Mouse (Mus musculus) retina, adult 2 months (tissue): ENCODE measurements at regions not wholly inside any gene's neighbourhood (a gene's known extent, or its start where the extent isn't known, plus 50 kb on each side); places are given as distances from the start of the nearest gene placed in this dataset.

Experiments
- DNase-seq: peaks from one replicate; pipeline ENCODE4 v3.0.0-alpha.2; 2012; ENCODE audit warnings: low read depth, low spot score

DNA sequence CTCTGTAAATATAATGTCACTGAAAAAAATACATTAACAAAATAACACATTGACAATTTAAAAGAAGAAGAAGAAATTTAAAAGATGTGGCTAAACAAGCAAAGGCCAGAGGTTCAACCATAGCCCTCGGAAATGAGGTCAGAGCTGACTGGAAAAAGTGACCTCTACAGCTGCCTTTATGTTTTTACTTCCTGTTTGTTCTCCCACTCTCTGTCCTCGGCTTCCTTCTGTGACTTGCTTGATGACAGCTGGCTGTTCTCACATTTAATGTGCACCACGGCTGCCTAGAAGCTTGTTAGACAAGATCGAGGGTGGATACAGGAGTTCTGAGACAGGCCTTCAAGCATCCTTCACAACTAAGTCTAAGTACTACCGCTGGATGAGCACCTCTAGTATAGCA is 194.9 kb upstream of the Acvr2a start:
- DNase-seq = no peak

DNA sequence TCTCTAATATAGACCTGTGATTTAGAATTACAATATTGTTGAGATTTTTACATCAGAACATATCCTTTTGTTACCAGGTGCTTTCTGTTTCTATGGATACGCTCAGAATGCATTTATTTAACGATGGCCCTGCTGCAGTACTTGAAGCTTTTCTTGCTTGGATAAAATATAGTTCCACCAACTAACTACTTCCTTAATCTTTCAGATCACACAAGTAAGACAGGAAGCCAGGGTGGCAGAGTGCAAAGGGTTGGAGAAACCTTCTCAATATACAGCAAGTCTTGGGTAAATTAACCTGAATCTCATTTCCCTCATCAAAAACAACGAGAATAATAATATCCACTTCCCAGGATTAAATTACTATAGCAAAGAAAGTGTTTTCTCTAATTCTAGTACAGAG is 193.1 kb upstream of the Acvr2a start:
- DNase-seq = no peak

- DNase-seq = no peak
Measured at GRCm38 (mm10) chr2:48622316-48622715, 191.6 kb upstream of the Acvr2a start.

DNA sequence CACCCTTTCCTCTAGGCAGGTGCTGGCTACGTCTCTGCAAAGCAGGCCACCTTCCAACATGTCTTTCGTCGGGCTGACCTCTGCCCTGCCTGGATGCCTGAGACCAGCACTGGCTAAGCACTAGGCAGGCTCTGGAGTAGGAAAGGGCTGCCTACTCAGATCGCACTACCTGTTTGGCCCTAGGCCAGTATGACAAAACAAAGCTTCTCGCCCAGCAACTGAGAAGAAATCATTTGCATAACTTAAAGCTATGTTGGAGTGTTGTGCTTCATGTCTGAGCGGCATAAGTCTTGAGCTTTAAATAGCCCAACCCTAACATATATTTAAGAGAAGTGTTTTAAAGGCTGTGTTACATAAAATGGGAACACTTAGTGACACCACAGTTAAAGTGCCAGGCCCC is 189.9 kb upstream of the Acvr2a start:
- no peak for DNase-seq

DNA sequence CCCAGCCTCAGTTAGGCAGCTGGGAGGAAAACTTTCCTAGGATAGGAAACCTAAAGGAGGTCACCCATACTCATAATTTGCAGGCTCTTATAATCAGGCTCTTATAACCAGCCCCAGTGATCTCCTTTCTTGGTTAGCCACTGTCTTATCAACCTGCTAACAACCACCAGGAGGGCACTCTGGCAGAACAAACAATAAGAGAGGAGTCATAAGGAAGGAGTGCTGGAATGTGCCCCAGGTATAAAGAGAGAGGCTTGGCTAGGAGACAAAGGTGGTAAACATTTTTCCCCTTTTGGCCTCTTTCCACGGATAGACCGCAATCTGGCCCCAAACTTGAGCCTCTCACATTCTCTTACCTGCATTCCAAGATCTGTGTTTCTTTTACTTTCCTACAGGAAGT is 189.4 kb upstream of the Acvr2a start:
- DNase-seq = no peak

- DNase-seq = no peak
Measured at GRCm38 (mm10) chr2:48627011-48627410, 186.9 kb upstream of the Acvr2a start.

DNA sequence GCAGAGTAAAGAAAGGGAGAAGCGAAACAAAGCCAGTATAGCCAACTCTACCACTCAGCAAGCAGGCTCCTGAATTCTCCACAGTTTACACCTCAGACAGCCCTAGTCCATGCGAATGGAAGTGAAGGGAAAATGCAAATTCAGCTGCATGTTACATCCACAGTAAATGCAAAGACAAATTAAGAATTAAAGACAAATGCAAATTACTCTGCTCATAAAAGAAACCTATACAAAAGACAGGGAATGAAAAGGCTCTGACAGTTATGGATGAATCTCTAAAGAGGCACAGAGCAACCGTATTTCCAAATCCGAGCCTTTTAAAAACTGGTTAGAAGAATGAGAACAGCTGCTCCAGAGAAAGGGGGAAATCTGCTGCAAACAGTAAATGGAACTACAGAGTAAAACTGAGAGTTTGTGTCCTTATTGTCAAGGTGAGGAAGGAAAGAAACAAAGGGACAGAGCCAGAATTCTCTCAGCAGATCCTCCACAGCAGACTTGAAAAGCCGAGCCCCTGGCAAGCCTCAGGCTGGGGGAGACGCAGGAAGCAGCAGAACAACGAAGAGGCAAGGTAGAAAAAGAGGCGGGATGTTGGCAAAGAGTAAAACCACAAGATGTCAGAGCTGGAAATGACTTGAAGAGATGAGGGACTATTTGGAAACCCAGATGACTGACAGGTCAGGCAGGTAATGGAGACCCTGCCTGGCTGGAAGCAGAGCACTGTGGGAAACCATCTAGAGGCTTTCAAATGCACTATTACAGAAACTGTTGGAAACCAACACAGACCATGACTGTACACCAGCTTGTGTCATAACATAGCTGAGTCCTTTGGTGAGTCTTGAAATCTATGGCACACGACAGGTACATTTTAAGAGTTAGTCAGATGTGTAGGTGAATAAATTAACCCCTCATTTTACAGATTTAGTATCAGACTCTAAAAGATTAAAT is 184.5 kb upstream of the Acvr2a start:
- DNase-seq = no peak

DNA sequence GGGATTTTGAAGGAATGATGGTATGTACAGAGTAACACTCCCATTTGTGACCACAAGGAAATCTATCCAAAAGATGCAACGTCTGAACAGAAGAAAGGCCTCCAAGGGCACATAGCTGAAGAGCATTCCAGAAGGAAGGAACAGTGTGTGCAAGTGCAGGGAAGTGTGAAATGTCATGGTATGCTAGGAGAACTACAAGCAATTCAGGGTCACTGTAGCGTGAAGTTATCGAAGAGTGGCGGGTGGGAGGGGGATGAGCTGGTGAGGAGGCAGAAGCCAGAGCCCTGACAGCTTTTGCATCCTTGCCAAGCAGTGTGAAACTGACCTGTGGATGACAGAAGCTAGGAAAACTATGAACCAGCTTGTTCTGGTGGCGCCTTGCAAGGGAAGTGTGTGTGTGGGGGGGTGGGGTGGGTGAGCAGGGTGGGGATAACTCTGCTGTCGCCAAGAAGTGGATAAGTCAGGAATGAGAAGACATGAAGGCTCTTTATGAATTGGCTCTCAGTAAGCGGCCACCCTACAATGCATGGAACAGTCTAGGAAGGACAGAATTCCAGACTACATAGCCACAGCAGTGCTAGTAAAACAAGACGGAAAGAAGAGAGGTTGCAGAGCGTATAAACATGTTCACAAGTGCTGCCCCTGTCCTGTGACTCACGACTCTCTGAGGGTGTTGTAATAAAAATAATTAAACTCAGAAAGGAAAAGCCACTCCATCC is 179.3 kb upstream of the Acvr2a start:
- DNase-seq = no peak

DNA sequence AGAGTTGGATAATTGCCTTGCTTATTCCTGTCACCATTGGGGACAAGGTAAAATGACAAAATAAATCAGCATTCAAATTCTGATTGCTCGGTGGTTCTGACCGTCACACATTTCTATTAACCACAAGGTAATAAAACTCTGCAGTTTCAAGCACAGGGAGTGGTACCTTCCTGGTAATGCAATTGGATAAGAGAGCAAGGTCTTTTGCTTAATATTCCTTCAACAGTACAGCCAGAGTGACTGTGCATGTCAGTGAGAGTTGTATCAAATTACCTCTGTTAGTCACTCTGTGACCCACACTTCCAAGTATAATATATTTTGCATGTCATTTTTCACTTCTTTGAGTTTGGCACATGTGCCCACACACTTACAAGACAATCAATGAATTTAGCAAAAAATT is 177.8 kb upstream of the Acvr2a start:
- no peak for DNase-seq

GRCm38 (mm10) chr2:48644114-48644513 is 169.8 kb upstream of the Acvr2a start:
- no peak for DNase-seq

DNA sequence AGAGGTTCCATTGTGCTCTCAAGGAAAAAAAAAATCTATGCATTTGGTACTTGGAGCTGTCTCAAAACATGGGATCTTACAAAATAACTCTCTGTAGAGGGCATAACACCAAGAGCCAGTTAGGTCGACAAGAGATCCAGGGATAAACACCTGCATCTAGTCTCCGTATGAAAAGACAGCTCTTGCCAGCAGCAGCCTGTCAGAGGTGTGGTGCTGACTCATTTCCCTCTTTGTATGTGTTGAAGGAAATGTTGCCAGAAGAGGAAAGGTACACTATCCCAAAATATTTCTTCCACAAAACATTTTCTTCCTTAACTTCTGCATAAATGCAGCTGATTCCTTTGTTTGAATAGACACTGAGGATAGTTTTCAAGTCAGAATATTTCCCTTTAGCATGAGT is 163.6 kb upstream of the Acvr2a start:
- DNase-seq = no peak

DNA sequence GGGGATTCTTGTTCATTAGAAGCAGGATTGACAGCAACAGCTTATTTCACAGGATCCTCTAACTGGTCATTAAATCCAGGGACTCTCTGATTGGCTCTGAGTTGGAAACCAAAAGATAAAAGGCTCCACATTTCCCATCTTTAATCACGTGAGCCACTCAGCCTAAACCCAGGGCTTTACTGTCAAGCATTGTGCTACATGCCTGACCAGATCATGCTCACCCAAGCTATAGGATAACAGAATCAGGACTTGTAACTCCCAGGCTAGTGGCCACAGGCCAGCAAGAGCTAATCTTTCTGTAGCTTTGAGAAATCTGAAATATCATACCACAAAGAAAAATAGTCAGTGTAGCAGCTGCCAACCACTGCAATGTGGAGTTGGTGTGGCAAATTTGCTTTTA is 152.7 kb upstream of the Acvr2a start:
- no peak for DNase-seq

DNA sequence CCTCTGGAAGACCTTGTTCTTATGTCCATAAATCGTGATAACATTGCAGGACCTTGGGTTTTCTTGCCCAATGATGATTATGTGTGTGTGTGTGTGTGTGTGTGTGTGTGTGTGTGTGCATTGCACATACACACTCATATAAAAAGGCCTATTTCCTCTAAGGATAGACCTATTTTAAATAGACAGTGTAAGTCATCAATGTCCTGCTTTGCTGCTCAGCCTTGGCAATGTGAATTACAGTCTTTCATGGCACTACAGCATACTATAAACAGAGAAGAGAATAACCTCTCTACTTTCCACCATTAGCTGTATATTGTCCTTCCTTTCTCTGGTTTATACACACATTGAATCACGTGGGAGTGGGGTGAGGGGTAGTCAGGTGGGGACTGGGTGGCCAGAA is 148.8 kb upstream of the Acvr2a start:
- no peak for DNase-seq

GRCm38 (mm10) chr2:48689098-48689497 is 124.8 kb upstream of the Acvr2a start:
- no peak for DNase-seq

DNA sequence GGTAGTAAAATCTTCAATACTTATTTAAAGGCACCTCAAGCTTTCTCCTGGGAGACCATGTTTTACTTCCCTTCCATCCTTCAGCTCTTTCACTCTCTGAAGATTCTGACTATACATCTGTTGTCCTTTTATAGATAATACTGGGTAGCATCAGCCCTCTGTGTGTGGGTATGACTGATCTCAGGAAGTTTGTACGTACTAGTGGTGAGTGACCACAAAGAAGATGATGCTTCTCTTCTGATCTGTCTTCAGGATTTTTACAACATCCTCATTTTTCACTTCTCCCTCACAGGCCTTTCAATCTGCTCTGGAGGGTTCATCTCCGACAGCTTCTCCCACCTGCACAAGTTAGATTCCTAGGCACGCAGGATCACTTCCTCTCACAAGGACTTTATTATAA is 119.4 kb upstream of the Acvr2a start:
- DNase-seq = no peak

DNA sequence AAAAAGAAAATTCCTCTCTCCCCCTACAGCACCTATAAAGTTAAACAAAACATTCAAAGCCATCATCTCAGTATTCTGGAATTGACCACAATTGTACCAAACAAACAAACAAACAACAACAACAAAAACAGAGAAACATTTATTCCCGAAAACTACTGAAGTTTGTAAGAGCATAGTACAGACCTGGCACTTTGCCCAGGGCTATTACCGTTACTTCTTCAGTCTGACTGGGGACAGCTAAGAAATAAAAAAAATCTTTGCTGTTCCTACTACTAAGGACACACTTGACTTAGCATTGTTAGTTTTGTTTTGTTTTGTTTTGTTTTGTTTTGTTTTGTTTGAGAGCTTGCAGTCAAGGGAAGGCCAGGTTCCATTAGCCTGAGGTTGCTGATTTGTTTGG is 113.0 kb upstream of the Acvr2a start:
- no peak for DNase-seq

DNA sequence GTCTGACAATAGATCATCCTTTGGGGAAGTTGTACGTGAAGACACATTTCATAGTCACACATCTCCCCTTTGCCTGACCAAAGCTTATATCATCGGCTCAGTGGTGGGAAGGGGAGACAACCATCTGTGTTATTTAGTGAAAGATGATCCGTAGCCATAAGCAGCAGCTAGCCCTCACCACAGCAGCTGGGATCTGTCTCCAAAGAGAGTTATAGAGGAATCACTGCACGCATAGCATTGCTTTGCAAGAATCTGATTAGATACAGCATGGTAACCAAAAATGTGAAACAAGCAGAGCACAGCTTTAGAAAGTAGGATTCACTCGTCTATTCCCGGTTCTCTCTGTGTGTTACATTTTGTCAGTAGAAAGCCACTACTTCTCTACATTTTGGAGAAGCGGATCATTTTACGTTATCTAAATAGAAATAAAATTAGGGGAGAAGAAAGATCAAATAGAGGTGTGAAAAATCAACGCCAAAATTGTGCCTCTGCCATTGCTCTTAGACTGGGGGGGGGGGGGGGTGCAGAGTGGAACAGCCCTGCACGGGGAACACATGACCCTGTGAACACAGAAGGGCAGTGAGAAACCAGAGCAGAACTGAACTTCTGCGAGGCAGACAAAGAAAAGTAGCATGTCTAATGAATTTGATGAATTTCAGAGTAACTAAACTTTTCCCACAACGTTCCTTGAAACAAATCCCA is 108.7 kb upstream of the Acvr2a start:
- DNase-seq = no peak

- DNase-seq = no peak
Measured at GRCm38 (mm10) chr2:48705805-48706150, 108.1 kb upstream of the Acvr2a start.

DNA sequence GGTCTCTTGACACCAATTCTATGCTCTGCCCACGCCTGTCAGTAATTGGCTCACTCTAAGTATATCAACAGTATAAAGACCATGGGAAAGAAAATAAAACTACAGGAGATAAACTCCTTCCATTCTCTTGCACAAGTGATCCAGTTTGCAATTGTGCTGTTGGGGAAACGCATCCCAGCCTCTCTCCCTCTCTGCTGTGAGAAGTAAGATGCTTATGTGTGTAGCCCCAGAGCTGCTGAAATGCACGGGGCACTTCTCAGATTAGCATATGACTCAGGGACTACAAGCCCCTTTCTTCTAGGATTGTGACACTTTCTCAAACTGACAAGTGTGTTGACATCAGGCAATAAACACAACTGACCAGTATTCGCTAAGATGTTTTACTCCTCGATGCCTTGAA is 107.7 kb upstream of the Acvr2a start:
- no peak for DNase-seq

DNA sequence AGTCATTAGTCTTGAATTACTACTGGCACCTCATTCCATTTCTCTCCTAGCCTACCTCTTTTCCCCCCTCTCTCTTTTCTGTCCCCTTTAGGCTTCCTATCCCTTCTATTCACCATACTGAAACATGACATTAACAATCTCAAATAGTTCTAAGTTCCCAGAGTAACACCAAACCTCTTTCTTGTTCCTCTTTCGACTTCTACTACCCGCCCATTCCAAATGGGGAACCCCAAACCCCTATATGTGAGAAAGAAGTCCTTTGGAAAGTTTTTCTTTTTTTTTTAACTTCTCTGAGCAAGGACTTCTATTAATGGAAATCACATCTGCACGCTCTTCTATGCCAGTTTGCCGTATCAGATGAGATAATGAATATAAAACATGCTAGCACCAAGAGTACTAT is 97.7 kb upstream of the Acvr2a start:
- DNase-seq = no peak

DNA sequence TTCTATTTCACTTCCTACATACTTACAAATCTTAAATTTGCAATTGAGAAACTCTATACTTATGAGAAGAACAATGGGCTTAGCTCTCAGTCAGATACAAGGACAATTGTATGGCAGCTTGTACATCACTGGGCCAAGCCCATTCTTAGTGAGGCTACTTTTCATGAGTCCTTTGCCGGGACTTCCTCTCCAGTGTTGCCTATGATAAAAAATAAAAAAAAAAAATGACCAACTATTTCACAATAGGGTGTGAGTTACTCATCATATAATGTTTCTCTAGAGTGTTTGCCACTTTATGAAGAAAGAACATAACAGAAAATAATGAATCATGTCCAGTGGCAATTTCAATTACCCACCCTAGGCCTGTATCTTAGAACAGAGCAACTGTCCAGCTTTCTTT is 96.1 kb upstream of the Acvr2a start:
- no peak for DNase-seq

GRCm38 (mm10) chr2:48718261-48718660 is 95.6 kb upstream of the Acvr2a start:
- no peak for DNase-seq

DNA sequence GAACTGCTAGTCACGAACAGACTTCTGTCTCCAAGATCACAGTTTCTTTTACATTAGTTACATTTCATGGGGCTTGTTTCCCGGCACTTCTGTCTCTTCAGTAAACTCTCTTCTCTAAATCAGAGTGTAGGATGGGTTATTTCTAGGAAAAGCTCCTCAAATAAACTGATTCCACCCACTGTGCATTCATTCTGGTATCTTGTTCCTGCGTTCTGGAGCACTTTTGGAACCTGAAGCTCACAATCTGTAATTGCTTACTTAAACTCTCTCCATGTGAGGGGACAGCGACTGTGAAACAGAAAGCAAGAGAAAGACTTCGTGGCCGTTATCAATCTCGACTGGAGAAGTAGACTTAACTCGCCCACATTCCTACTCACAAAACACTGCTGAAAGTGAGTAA is 83.1 kb upstream of the Acvr2a start:
- DNase-seq = no peak
